Mouse (Mus musculus): ENCODE measurements around the gene Cyp4a12a.
"Not testable (repeated sequence)": the region's sequence is repeated elsewhere in the genome, so short reads cannot be mapped to it uniquely, and the experiment has no call there.

The Cyp4a12a gene

GRCm38 (mm10) chr4:115298746-115299145 lies at the start of gene Cyp4a12a:
TSS of gene Cyp4a12a (plus strand) at chr4:115299046.
- not testable (repeated sequence) for DNase-seq

GRCm38 (mm10) chr4:115264687-115265569 lies 33.9 kb upstream of the Cyp4a12a start:
- DNase-seq: not testable (repeated sequence)

- DNase-seq: not testable (repeated sequence)
Measured at GRCm38 (mm10) chr4:115278215-115278982, 20.4 kb upstream of the Cyp4a12a start.

- no peak for DNase-seq
Measured at GRCm38 (mm10) chr4:115280342-115280741, 18.5 kb upstream of the Cyp4a12a start.

GRCm38 (mm10) chr4:115280779-115281178 lies 18.1 kb upstream of the Cyp4a12a start:
- DNase-seq: not testable (repeated sequence)

- DNase-seq: not testable (repeated sequence)
Measured at GRCm38 (mm10) chr4:115281231-115281767, 17.5 kb upstream of the Cyp4a12a start.

- not testable (repeated sequence) for DNase-seq
Measured at GRCm38 (mm10) chr4:115325722-115326121, 26.9 kb downstream of the Cyp4a12a start.

- DNase-seq: not testable (repeated sequence)
Measured at GRCm38 (mm10) chr4:115365624-115366023, 66.8 kb downstream of the Cyp4a12a start.

GRCm38 (mm10) chr4:115368067-115368466 lies 69.2 kb downstream of the Cyp4a12a start:
- peak; percentile 3 to 4 for DNase-seq
